Mouse (Mus musculus) C2C12 (cell line): ENCODE measurements around the gene Lif. TPM values are rescaled to one million over a fixed set of nuclear protein-coding genes. Genes with fewer than 3 reads are reported as not detected.

Experiments used
- H3K27me3 ChIP-seq: one replicate; pipeline ENCODE4 v1.6.1; 2011; ENCODE audit not compliant: control insufficient read depth, insufficient read depth, insufficient read length
- H3K36me3 ChIP-seq: one replicate; pipeline ENCODE4 v1.6.1; 2011; ENCODE audit not compliant: control insufficient read depth, insufficient read depth
- H3K4me3 ChIP-seq: one replicate; pipeline ENCODE4 v1.5.1; 2011; ENCODE audit warnings: mild to moderate bottlenecking, control low read depth; ENCODE audit not compliant: poor library complexity, insufficient read depth, severe bottlenecking
- H3K79me2 ChIP-seq: one replicate; pipeline ENCODE4 v1.6.1; 2011; ENCODE audit not compliant: control insufficient read depth, insufficient read depth
- H3K79me3 ChIP-seq: one replicate; pipeline ENCODE4 v1.6.1; 2011; ENCODE audit warnings: low read depth, control low read depth
- H3ac ChIP-seq: one replicate; pipeline ENCODE3; 2011; ENCODE audit warnings: low read depth; ENCODE audit not compliant: control insufficient read depth, insufficient read length
- CEBPB ChIP-seq: IDR thresholded peaks from one replicate; pipeline ENCODE4 v1.6.1; 2011; ENCODE audit warnings: low read depth, mild to moderate bottlenecking, control low read depth, moderate library complexity
- CTCF ChIP-seq: IDR thresholded peaks from one replicate; pipeline ENCODE4 v1.5.1; 2011; ENCODE audit not compliant: control insufficient read depth, insufficient read depth, insufficient read length
- FOSL1 ChIP-seq: IDR thresholded peaks from one replicate; pipeline ENCODE4 v1.8.0; 2011; ENCODE audit warnings: mild to moderate bottlenecking, low read length; ENCODE audit not compliant: poor library complexity, insufficient read depth, severe bottlenecking
- MAX ChIP-seq: IDR thresholded peaks from one replicate; pipeline ENCODE4 v1.6.1; 2011; ENCODE audit warnings: mild to moderate bottlenecking, control low read depth
- MYOD1 ChIP-seq: IDR thresholded peaks from one replicate; pipeline ENCODE4 v1.6.1; 2011; ENCODE audit warnings: low read depth; ENCODE audit not compliant: control insufficient read depth, insufficient read length
- MYOG ChIP-seq: IDR thresholded peaks from one replicate; pipeline ENCODE4 v1.6.1; 2011; ENCODE audit not compliant: control insufficient read depth, insufficient read length; ENCODE audit errors: extremely low read depth
- USF1 ChIP-seq: IDR thresholded peaks from one replicate; pipeline ENCODE4 v1.6.1; 2011; ENCODE audit warnings: low read depth, mild to moderate bottlenecking, control low read depth, moderate library complexity
- polyA plus RNA-seq: library from polyadenylated mRNA; unstranded; fragments of >200 nt; fragmentation: generic; extraction: Trizol; gene quantifications from one replicate; pipeline ENCODE4 v1.2.1, GENCODE M21; 2012; ENCODE audit warnings: missing spikeins

Lif gene
- polyA plus RNA-seq, 1 experiment: 1.0 TPM

DNA sequence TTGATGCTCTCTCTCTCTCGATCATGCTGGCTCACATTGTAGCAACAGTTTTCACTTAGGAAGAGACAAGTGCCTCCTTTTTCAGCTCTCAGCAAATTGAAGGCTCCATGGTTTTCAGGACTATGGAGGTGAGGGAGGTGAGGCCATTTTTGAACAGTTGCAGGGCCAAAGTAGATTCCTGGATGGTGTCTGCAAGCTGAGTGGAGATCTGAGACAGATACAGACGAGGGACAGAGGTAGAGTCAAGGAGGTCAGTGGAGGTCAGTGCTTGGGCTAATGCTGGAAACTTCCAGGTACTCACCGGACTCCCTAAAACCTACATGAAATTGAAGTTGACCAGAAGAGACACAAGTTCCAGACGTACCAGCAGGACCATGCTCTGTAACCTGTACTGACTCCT, 54.8 kb downstream of the Lif start:
- H3K27me3 ChIP-seq: no peaks in the 10 kb centered on the region
- no peak overlapping the region for H3ac ChIP-seq
- no peaks in the 10 kb centered on the region for H3K36me3 ChIP-seq
- no peaks in the 10 kb centered on the region for H3K79me3 ChIP-seq
- H3K4me3 ChIP-seq: no peak overlapping the region
- TF ChIP-seq MYOD1 (no peak), MAX (no peak), FOSL1 (no peak), MYOG (no peak), CTCF (no peak), USF1 (no peak), CEBPB (no peak)
- no peaks in the 10 kb centered on the region for H3K79me2 ChIP-seq

- Histone ChIP-seq H3K4me3 (no peak overlapping the region), H3ac (no peak overlapping the region), H3K36me3 (no peaks in the 10 kb centered on the region), H3K79me2 (no peaks in the 10 kb centered on the region), H3K27me3 (no peaks in the 10 kb centered on the region), H3K79me3 (no peaks in the 10 kb centered on the region)
- TF ChIP-seq USF1: no peak
- TF ChIP-seq MYOG: no peak
- no peak for TF ChIP-seq FOSL1
- no peak for TF ChIP-seq MYOD1
- TF ChIP-seq CEBPB: no peak
- TF ChIP-seq CTCF: no peak
- TF ChIP-seq MAX: no peak
Measured at GRCm38 (mm10) chr11:4317287-4317686, 59.9 kb downstream of the Lif start.

GRCm38 (mm10) chr11:4318011-4318410, 60.7 kb downstream of the Lif start:
- no peak overlapping the region for H3K4me3 ChIP-seq
- no peaks in the 10 kb centered on the region for H3K36me3 ChIP-seq
- TF ChIP-seq CEBPB (no peak), MYOD1 (no peak), MYOG (no peak), USF1 (no peak), FOSL1 (no peak), CTCF (no peak), MAX (no peak)
- H3K79me3 ChIP-seq: no peaks in the 10 kb centered on the region
- no peaks in the 10 kb centered on the region for H3K79me2 ChIP-seq
- H3ac ChIP-seq: no peak overlapping the region
- H3K27me3 ChIP-seq: no peaks in the 10 kb centered on the region

GRCm38 (mm10) chr11:4319212-4319955, 62.0 kb downstream of the Lif start:
- Histone ChIP-seq H3K27me3 (no peaks in the 10 kb centered on the region), H3K36me3 (no peaks in the 10 kb centered on the region), H3K4me3 (no peak overlapping the region), H3K79me2 (no peaks in the 10 kb centered on the region), H3K79me3 (no peaks in the 10 kb centered on the region), H3ac (no peak overlapping the region)
- no peak for TF ChIP-seq FOSL1

- Histone ChIP-seq H3K36me3 (no peaks in the 10 kb centered on the region), H3K27me3 (no peaks in the 10 kb centered on the region), H3K79me3 (no peaks in the 10 kb centered on the region), H3K4me3 (no peak overlapping the region), H3K79me2 (no peaks in the 10 kb centered on the region), H3ac (no peak overlapping the region)
- TF ChIP-seq MYOG (no peak), FOSL1 (no peak), CTCF (no peak), CEBPB (no peak), MAX (no peak), USF1 (no peak)
Measured at GRCm38 (mm10) chr11:4320876-4321275, 63.5 kb downstream of the Lif start.

Other genes starting within 250 kb of the Lif start
- gene Sec14l4, start 226.1 kb upstream of the Lif start, polyA plus RNA-seq: not detected
- not detected for gene Sec14l3, start 192.7 kb upstream of the Lif start, polyA plus RNA-seq
- 10.8 TPM for gene Mtfp1, start 162.1 kb upstream of the Lif start, polyA plus RNA-seq
- 7.3 TPM for gene Sec14l2, start 134.1 kb upstream of the Lif start, polyA plus RNA-seq
- gene Rnf215, start 122.4 kb upstream of the Lif start, polyA plus RNA-seq: 13.6 TPM
- 3.7 TPM for gene Ccdc157, start 97.3 kb upstream of the Lif start, polyA plus RNA-seq
- gene Sf3a1, start 97.2 kb upstream of the Lif start, polyA plus RNA-seq: 64.9 TPM
- 22.4 TPM for gene Tbc1d10a, start 70.8 kb upstream of the Lif start, polyA plus RNA-seq
- 1.5 TPM for gene Castor1, start 39.3 kb upstream of the Lif start, polyA plus RNA-seq
- gene Osm, start 21.1 kb upstream of the Lif start, polyA plus RNA-seq: not detected
- not detected for gene Hormad2, start 183.5 kb downstream of the Lif start, polyA plus RNA-seq